Mouse (Mus musculus) embryonic facial prominence, embryonic 10.5 days (tissue): Measurements from ENCODE around the gene Gpr157. TPM values are rescaled to one million over a fixed set of nuclear protein-coding genes. Genes with fewer than 3 reads are reported as not detected.
"Not testable (repeated sequence)": the region's sequence is repeated elsewhere in the genome, so short reads cannot be mapped to it uniquely, and the experiment has no call there.

Experiments used
- DNase-seq: peaks from one replicate; pipeline ENCODE4 v3.0.0-alpha.2; 2017; ENCODE audit warnings: low spot score
- H3K27ac ChIP-seq: fragments of 300-500 bp; sonication (generic); replicated peaks from 2 replicates; pipeline ENCODE4 v1.5.1; 2016; ENCODE audit warnings: mild to moderate bottlenecking
- H3K27me3 ChIP-seq: fragments of 300-500 bp; sonication (generic); replicated peaks from 2 replicates; pipeline ENCODE4 v1.6.1; 2016; ENCODE audit warnings: low read depth, mild to moderate bottlenecking; ENCODE audit not compliant: poor library complexity, severe bottlenecking
- H3K36me3 ChIP-seq: fragments of 300-500 bp; sonication (generic); replicated peaks from 2 replicates; pipeline ENCODE4 v1.6.1; 2016; ENCODE audit warnings: mild to moderate bottlenecking, moderate library complexity
- H3K4me1 ChIP-seq: fragments of 300-500 bp; sonication (generic); 2 replicates; pipeline ENCODE4 v1.6.1; 2016
- H3K4me3 ChIP-seq: fragments of 300-500 bp; sonication (generic); 2 replicates; pipeline ENCODE4 v1.5.1; 2016; ENCODE audit warnings: mild to moderate bottlenecking, moderate library complexity
- H3K9me3 ChIP-seq: fragments of 300-500 bp; sonication (generic); 2 replicates; pipeline ENCODE4 v1.6.1; 2016; ENCODE audit warnings: mild to moderate bottlenecking
- WGBS: fragments of 180-500 bp; shearing (Covaris S2); methylation state at CpG from one replicate; pipeline ENCODE4 v1.1.7; 2016; 5-methylcytosine and 5-hydroxymethylcytosine counted together
- polyA plus RNA-seq: library from polyadenylated mRNA; unstranded; fragments of >200 nt; fragmentation: Nextera tagmentation; extraction: Ambion mirVana; gene quantifications from 2 replicates; pipeline ENCODE4 v1.2.1, GENCODE M21; 2016

Gpr157 gene
- polyA plus RNA-seq: 0.49 and 0.55 TPM in 2 replicates

- H3K27ac ChIP-seq: peak within 1 kb of the TSS; percentile 77
- H3K36me3 ChIP-seq: no peaks in the 10 kb centered on the region
- under 1% methylated on average over 56 of the region's 56 CpGs for WGBS
- DNase-seq: peak; percentile 95
- peaks cover 27% of the 10 kb centered on the region for H3K4me1 ChIP-seq
- H3K9me3 ChIP-seq: peaks cover 5% of the 10 kb centered on the region
- H3K4me3 ChIP-seq: peak within 1 kb of the TSS; percentile 72
- H3K27me3 ChIP-seq: peaks cover 48% of the 10 kb centered on the region
Observed at GRCm38 (mm10) chr4:150087161-150087889, at the start of gene Gpr157. Gene Gpr157, plus strand, starts transcription at chr4:150087365.

GRCm38 (mm10) chr4:150038533-150038932, 48.6 kb upstream of the Gpr157 start:
- no peaks in the 10 kb centered on the region for H3K36me3 ChIP-seq
- no peaks in the 10 kb centered on the region for H3K9me3 ChIP-seq
- H3K27ac ChIP-seq: no peak overlapping the region
- 87% methylated on average over 7 of the region's 7 CpGs for WGBS
- DNase-seq: no peak
- H3K27me3 ChIP-seq: peaks cover 44% of the 10 kb centered on the region
- peaks cover 4% of the 10 kb centered on the region for H3K4me1 ChIP-seq
- no peak overlapping the region for H3K4me3 ChIP-seq

- Histone ChIP-seq H3K27ac (no peak overlapping the region), H3K4me3 (no peak overlapping the region), H3K27me3 (peaks cover 35% of the 10 kb centered on the region), H3K9me3 (no peaks in the 10 kb centered on the region), H3K36me3 (no peaks in the 10 kb centered on the region), H3K4me1 (no peaks in the 10 kb centered on the region)
- WGBS: 79% methylated on average over 9 of the region's 9 CpGs
- DNase-seq: no peak
Observed at GRCm38 (mm10) chr4:150040003-150040581, 47.1 kb upstream of the Gpr157 start.

GRCm38 (mm10) chr4:150040856-150041255, 46.3 kb upstream of the Gpr157 start:
- H3K36me3 ChIP-seq, H3K27ac ChIP-seq, H3K4me1 ChIP-seq, H3K4me3 ChIP-seq, DNase-seq, H3K9me3 ChIP-seq: not testable (repeated sequence)
- peaks cover 35% of the 10 kb centered on the region for H3K27me3 ChIP-seq
- 69% methylated on average over 1 of the region's 1 CpGs for WGBS

GRCm38 (mm10) chr4:150041346-150042110, 45.6 kb upstream of the Gpr157 start:
- Histone ChIP-seq H3K27me3 (peaks cover 35% of the 10 kb centered on the region), H3K4me3 (no peak overlapping the region), H3K36me3 (no peaks in the 10 kb centered on the region), H3K9me3 (no peaks in the 10 kb centered on the region), H3K4me1 (no peaks in the 10 kb centered on the region), H3K27ac (no peak overlapping the region)
- no peak for DNase-seq
- WGBS: 80% methylated on average over 10 of the region's 10 CpGs

GRCm38 (mm10) chr4:150043591-150043990, 43.6 kb upstream of the Gpr157 start:
- WGBS: 94% methylated on average over 9 of the region's 9 CpGs
- no peak overlapping the region for H3K27ac ChIP-seq
- DNase-seq: no peak
- peaks cover 52% of the 10 kb centered on the region for H3K27me3 ChIP-seq
- H3K9me3 ChIP-seq: no peaks in the 10 kb centered on the region
- H3K36me3 ChIP-seq: no peaks in the 10 kb centered on the region
- H3K4me1 ChIP-seq: peaks cover 13% of the 10 kb centered on the region
- no peak overlapping the region for H3K4me3 ChIP-seq

- peaks cover 76% of the 10 kb centered on the region for H3K27me3 ChIP-seq
- DNase-seq: peak; percentile 67
Observed at GRCm38 (mm10) chr4:150048038-150048437, 39.1 kb upstream of the Gpr157 start.

GRCm38 (mm10) chr4:150048478-150049156, 38.5 kb upstream of the Gpr157 start:
- Histone ChIP-seq H3K4me1 (peaks cover 29% of the 10 kb centered on the region), H3K27ac (peak overlapping the region; percentile 69), H3K9me3 (0 out of 2 replicates have a peak, but pooled peaks cover 4% of the 10 kb centered on the region), H3K27me3 (peaks cover 80% of the 10 kb centered on the region), H3K4me3 (peak overlapping the region; percentile 65), H3K36me3 (no peaks in the 10 kb centered on the region)
- peak; percentile 65 for DNase-seq
- WGBS: under 1% methylated on average over 49 of the region's 49 CpGs

More at GRCm38 (mm10) chr4:150048038-150048437, 39.1 kb upstream of the Gpr157 start:
- Histone ChIP-seq H3K36me3 (no peaks in the 10 kb centered on the region), H3K27ac (peak overlapping the region; percentile 69), H3K9me3 (0 out of 2 replicates have a peak, but pooled peaks cover 4% of the 10 kb centered on the region), H3K4me3 (peak overlapping the region; percentile 65), H3K4me1 (peaks cover 29% of the 10 kb centered on the region)
- under 1% methylated on average over 20 of the region's 20 CpGs for WGBS

GRCm38 (mm10) chr4:150049157-150049513, 38.0 kb upstream of the Gpr157 start:
- H3K9me3 ChIP-seq: 0 out of 2 replicates have a peak, but pooled peaks cover 4% of the 10 kb centered on the region
- WGBS: 21% methylated on average over 15 of the region's 15 CpGs
- H3K4me1 ChIP-seq: peaks cover 29% of the 10 kb centered on the region
- peaks cover 80% of the 10 kb centered on the region for H3K27me3 ChIP-seq
- peak overlapping the region; percentile 69; the same call in 1 of the 2 replicates for H3K27ac ChIP-seq
- H3K4me3 ChIP-seq: peak overlapping the region; percentile 65
- no peaks in the 10 kb centered on the region for H3K36me3 ChIP-seq
- no peak for DNase-seq

- no peaks in the 10 kb centered on the region for H3K36me3 ChIP-seq
- WGBS: 24% methylated on average over 13 of the region's 13 CpGs
- H3K27ac ChIP-seq: no peak overlapping the region
- H3K4me1 ChIP-seq: peaks cover 29% of the 10 kb centered on the region
- 0 out of 2 replicates have a peak, but pooled peaks cover 4% of the 10 kb centered on the region for H3K9me3 ChIP-seq
- peaks cover 79% of the 10 kb centered on the region for H3K27me3 ChIP-seq
- peak overlapping the region; percentile 65 for H3K4me3 ChIP-seq
- peak; percentile 26 for DNase-seq
Observed at GRCm38 (mm10) chr4:150049564-150050226, 37.5 kb upstream of the Gpr157 start.

- no peaks in the 10 kb centered on the region for H3K36me3 ChIP-seq
- no peak for DNase-seq
- no peak overlapping the region for H3K27ac ChIP-seq
- no peak overlapping the region for H3K4me3 ChIP-seq
- H3K4me1 ChIP-seq: peaks cover 29% of the 10 kb centered on the region
- WGBS: 72% methylated on average over 8 of the region's 8 CpGs
- H3K27me3 ChIP-seq: peaks cover 61% of the 10 kb centered on the region
- 0 out of 2 replicates have a peak, but pooled peaks cover 4% of the 10 kb centered on the region for H3K9me3 ChIP-seq
Observed at GRCm38 (mm10) chr4:150051514-150051913, 35.7 kb upstream of the Gpr157 start.
